Mouse (Mus musculus) spleen, embryonic (tissue): ENCODE results near the gene Wdr92.

Experiments used
- CTCF ChIA-PET: fragments of 350-600 bp; sonication (Branson Sonifier 250); formaldehyde crosslinking; loops from one replicate; lab custom pipeline; 2022; lab: Charles Lee

Gene Wdr92

DNA sequence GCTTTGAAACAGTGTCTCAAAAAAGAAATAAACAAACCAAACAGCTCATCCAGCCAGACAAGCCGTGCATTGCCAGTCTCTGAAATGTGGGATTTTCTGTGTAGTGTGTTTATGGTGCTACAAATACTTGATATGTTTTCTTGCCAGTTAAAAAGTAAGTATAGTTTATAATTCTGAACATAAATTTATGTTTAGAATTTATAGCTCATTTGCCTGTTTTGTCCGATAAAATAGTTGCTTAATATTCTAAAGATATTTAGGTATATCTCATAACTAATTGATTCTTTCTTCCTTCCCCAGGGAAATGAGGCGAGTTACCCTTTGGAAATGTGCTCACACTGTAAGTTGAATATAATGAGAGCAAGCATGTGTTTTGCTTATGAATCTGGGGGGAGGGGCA lies at the start of gene Wdr92:
Wdr92 (plus strand) TSS at position 301 of the 400 bp plus-strand sequence.
- CTCF ChIA-PET = no interaction called here

DNA sequence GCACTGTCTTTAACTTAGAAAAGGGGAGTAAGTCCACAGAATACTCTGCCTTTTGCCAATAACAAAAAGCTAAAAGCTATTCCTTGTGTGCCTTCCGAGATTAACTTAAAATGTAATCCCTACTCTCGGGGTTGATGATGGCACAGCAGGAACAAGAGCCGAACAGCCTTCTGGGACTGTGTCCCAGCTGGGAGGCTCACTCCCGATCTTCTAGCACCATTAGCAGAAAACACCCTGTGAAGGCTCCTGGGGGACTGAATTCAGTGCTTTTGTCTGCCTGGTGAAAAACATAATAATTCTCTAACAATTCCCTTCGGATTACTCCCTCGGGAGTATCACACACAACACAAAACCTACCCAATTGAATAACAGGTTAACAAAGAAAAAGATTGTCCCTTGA lies 46.3 kb upstream of the Wdr92 start:
- CTCF ChIA-PET = no interaction called here

DNA sequence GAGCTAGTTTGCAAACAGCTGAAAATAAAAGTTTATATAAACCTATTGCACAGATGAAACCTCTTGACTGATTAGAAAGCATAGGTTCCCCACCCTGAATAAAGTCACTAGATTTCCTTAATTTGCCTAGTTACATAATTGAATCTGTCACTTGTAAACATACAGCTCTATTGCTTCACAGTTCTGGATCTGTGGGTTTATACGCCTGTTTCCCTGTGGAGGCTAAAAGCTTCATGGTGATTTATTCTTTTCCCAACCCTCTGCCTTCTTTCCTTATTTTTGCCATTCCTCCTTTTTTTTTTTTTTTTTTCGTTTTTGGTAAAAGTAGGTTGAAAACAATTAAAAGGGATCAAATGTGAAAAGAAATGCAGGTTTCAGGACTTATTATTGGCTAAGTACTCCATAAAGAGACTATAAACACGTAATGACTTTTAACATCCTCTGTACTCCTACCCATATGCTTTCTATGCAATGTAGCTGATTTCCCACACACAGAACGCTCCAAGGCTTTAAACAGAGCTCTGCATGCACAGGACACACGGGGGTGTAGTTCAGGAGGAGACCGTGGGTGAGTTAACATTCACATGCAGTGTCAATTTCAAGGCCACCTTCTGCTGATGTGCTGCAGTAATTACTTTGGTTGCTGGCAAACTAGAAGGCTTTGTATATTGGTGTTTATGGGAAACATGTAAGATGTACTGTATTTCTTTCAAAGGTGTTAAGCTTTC lies 43.4 kb upstream of the Wdr92 start:
- CTCF ChIA-PET = no interaction called here

DNA sequence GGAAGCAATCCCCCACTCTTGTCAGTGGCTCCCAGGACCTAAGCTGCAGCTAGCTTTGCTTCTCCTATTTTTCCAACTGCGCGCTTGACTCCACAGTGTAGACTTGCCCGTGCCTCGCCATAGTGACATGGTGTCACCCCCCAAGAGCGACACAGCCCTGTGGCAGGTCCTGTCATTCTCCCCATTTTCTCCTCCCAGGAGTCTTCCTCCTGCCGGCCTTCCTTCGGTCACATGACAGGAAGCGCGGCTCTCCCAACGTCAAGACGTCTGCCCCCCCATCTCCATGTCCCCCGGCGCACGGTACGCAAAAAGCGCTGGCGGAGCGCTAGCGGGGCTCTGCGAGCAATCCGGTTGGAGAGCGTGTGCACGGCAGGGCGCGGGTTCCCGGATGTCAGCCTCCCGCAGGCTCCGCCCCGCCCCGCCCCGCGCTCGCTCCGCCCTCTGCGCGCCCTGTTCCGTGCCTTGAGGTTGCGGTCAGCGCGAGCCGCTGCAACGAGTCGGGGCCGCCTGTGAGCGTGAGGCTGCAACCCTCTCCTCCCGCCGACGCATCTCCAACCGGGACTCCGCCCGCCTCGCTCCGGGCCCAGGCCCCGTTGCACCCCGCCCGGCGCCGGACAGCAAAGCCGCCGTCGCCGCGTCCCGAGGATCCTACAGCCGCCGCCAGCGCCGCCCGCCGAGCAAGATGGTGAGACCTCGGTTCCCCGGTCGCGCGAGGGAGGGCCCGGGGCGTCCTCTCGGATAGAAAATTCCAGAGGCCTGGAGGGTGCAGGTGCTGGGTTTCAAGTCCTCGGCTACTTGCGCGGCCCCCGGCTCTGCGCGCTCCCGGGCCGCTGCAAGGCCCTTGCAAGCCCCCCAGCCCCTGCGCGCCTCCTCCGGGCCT lies 22.8 kb upstream of the Wdr92 start, which contains the start of gene Ppp3r1:
Ppp3r1 (plus strand) TSS at position 406 of the 880 bp plus-strand sequence.
- CTCF ChIA-PET = no interaction called here

DNA sequence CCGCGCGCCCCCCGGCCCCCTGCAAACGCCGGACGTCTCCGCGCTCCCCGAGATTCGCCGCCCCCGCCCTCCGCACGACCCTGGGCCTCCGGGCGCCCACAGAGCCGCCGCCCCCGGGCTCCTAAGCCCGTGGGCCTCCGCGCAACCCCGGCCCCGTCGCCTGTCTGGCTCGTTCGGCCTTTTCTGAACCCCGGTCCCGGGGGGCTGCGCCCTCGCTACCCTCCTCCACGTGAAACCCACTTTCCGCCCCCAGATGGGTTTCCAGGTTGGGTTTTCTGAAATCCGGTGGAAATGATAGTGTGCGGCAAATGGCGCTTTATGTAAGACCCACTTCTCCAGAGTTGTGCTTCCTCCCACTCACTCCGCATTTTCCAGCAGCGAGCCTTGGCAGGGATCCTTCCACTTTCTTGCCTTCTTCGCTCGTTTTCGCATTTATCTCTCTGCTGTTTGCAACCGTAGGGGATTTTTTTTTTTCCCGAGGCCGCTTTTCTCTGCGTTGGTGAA lies 22.1 kb upstream of the Wdr92 start:
- CTCF ChIA-PET = interaction anchor here (0.7 kb wide), 1 partner anchor 238 kb away, joined by 3 read pairs; no protein-coding TSS in a partner anchor

DNA sequence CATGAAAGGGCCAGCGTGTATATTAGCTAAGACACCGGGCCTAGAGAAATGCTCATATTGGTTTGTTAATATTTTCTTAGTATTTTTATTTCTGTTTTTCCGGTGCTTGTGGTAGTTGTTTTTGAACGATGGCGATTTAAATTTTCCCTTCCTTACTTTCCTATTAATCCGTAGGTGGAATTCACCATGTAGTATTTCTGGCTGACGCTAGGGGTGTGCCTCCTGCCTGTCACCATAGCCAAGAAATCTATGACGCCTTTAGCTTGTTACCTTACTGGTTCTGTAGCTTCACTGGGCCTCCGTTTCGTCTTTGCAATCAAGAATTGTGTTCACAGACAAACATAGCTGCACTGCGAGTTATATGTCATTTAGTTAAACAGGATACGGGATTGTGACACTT lies 21.7 kb upstream of the Wdr92 start:
- CTCF ChIA-PET = interaction anchor here (0.7 kb wide), 1 partner anchor 239 kb away, joined by 3 read pairs; no protein-coding TSS in a partner anchor

DNA sequence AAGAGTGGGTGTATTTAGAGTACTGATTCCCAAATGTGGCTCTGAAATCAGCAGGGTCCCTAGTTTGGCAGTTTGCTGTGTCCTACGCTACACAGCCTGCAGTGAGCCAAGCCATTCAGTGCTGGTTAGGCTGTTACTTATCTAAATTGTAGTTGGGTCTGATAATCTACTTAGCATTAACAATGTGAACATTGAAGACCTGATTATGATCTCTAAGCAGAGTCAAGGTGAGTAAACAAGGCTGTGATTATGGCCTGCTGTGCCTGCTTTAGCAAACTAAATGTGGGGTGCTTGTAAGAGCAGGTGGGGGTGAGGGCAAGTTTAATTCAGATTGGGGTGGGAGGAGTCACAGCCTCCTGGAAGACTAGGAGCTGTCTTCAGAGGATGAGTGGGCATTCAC lies 18.0 kb upstream of the Wdr92 start:
- CTCF ChIA-PET = no interaction called here

DNA sequence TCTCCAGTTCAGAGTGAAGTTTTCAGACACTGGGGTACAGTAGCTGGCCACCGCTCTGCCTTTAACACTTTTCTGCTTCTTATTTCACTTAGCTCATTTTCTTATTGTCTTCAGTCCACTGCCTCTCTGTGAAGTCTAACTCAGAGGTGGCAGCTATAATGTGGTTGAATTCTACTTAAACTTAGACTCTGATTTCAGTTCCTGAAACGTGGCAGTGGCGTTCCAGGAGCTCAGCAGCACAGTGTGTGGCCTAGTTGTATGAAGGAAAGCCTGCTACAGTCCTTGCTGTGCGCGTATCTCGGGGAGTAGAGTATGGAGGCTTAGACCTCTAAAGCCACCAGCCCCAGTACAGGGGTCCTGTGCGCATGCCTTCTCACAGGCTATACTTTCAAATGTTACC lies 15.3 kb upstream of the Wdr92 start:
- CTCF ChIA-PET = no interaction called here

DNA sequence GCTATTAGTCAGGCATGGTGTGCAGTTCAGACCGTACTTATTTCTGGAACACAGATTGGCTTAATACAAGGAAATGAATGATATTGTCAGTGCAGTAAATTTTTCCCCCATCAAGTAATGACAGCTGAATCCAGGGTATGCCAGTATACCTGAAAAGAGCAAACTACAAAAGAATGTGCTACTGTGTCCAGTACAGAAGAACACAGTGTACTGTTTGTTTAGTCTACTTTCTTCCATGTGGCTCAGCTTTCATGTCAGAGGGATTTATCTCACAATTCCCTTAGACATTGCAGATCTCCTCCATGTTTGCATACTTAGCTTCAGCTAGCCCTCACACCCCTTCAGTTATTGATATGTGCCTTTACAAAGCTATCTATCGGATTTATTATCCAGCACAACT lies 12.6 kb upstream of the Wdr92 start:
- CTCF ChIA-PET = no interaction called here

DNA sequence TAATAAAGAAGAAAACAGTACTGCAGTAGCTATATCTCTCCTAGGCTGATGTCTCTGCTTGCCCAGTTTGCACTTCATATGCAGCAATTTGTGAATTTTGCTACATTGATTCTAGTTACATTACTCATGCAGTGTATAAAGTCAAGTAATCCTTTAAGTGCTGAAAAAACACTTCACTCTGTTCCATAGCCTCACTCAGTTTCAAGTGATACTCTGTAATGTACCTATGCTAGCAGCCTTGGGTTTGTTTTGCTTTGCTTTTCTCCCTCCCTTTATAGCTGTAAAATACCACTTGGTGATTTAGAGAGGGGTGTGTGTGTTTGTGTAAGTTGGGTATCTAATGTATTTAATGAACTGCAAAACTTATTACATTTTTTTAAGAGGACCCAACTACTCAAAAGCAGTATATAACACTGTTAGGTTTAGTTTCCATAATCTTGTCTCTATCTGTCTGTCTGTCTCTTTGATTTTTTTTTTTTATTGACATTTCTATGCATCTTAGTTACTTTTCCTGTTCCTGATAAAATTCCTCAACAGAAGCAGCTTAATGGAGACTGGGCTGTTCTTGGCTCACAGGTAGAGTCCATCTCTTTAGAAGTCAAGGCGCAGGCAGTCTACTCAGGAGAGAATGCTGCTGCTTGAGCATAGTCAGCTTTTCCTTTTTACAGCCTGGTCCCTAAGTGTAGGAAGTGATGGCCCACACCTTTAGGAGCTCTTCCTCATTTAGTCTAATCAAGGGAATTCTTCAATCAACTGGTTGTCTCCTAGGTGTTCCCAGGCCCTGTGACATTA lies 10.8 kb upstream of the Wdr92 start:
- CTCF ChIA-PET = no interaction called here

DNA sequence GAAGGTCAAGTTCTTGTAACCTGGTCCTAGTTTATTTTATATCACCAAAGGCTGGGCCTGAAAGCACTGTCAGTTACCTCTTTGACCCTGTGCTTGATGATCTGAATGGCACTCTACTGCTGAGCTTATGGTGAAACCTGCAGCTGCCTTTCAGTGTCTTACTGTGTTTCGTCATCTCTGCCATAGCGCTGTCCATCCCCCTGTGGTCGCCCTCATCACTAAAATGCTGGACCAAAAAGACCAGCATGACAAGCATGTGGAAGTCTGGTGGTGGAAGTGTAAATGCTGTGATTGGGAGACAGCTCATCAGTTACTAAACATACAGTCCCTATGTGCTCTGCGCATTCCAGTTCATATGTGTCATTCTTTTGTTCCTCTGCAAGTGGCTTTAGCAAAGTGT lies 9.6 kb upstream of the Wdr92 start:
- CTCF ChIA-PET = no interaction called here

DNA sequence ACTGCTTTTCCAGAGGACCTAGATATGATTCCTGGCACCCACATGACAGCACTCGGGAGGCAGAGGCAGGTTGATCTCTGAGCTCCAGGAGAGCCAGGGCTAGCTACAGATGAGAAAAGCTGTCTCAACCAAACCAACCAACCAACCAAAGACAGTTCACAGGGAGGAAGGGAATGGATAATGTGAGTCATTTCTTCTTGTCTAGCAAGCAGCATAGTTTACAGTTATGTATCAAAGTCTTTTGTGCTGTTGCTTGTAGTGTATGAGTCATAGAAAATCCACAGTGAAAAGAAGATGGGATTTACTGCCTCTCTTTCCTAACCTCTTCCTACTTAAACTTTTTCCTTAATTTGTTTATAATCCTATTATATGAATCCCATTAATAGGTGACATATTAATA lies 5.3 kb upstream of the Wdr92 start:
- CTCF ChIA-PET = no interaction called here

DNA sequence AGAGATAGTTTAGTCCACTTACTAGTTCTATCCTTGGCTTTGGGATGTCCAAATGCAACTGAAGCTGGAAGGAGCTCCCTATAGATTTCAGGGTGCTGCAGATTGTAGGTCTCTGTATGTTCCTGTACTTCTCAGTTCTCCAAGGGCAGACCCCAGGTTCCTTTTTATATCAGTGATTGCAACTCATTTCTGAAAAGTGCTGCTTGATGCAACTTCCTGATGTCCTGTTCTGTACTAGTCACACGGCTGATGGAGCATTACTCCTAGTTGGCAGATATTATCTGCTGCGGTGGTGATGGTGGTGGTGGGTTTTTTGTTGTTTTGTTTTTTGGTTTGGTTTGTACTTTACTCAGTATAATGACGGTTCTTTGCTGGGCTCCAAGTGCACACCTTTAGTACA lies 1.2 kb upstream of the Wdr92 start:
- CTCF ChIA-PET = no interaction called here

DNA sequence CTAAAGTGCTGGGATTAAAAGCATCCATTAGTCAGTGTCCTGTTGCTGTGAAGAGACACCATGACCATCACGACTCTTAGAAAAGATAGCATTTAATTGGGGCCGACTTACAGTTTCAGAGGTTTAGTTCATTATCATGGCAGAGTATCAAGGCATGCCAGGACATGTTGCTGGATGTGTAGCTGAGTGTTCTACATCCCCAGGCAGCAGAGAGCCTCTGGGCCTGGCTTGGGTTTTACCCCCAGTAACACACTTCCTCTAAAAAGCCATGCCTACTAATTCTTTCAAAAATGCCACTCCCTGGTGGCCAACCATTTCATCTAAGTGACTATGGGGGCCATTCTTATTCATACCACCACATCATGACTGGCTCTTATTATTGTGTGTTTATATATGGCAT lies 1.3 kb downstream of the Wdr92 start:
- CTCF ChIA-PET = no interaction called here

DNA sequence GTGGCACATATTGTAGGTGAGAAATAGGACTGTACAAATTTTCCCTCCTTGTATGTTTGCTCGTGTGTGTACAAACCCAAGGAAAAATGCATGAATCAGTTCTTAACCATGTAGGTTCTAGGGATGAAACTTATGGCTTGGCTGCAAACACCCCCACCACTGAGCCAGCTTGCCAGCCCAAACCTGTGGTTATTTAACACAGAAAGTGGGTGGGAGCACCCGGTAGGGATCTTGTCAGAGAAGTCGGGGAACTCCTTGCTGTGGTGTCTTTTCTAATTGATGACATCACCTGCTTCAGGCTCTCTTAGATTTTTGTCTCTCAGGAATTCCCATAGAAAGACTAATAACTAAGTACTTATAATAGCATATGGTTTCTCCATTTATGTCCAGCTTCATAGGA lies 5.7 kb downstream of the Wdr92 start:
- CTCF ChIA-PET = interaction anchor here (0.6 kb wide), 1 partner anchor 126 kb away, joined by 4 read pairs; no protein-coding TSS in a partner anchor

DNA sequence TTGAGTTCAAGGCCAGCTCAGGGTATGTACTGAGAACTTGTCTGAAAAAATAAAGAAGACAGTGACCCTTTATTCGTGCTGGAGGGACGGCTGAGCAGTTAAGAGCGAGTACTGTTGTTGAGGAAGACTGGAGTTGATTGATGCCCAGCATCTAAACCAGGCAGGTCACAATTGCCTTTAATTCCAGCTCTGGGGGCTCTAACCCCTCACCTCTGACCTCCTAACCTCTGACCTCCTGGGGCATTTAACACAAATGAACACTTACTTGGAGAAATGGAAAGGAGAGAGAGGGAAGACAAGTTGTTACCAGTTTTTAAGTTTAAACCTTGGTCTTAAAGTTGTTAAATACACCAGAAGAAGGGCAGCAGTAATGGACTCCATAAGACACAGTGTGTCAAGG lies 6.9 kb downstream of the Wdr92 start:
- CTCF ChIA-PET = no interaction called here

DNA sequence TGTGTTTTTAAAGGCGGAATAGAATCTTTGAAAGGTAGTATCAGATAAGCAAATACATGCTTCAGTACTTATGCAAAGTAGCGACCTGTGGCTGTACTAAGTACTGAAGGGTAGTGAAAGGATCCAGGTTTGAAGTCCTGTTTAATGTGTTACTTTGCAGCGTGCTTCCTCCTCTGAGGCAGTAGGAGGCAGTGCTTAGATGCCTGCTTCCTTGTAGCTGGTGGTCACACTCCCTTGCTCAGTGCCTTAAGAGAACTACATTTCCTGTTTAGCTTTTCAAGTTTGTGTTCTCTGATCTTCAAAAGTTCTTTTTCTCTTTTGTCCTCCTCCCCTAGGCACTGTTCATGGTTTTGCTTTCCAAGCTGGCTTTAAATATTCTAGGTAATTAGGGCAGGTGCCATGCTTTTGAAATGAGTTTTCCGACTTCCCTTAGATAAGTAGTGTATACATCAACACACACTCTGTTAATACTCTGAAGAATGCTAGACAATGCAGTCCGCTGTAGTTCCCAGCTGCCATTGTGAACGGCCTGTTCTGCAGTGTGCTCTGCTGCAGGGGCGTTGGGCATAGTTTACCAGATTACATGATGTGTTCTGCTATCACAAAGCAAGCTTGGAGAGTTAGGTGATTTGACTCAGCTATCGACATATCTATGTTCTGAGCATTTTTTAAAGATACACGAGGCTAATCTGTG lies 10.4 kb downstream of the Wdr92 start:
- CTCF ChIA-PET = interaction anchor here (0.9 kb wide), 1 partner anchor 11 kb away, joined by 3 read pairs; no protein-coding TSS in a partner anchor

DNA sequence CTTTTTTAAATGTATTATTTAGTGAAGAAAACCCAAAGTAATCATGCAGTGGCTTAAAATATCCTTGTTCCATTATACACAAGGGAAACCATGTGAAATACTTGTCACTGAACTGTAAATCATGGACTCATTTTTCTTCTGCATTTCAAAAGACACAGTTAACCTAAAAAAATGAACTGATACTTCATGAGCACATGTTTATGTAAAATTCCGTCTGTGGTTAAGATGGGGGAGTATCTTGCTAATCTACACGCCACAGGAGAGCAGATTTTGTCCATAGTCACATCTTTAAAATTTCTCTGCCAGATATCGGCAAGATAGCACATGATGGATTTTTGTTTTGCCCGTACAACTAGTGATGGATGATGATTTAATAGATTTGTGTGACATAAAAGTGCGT lies 17.3 kb downstream of the Wdr92 start:
- CTCF ChIA-PET = no interaction called here

DNA sequence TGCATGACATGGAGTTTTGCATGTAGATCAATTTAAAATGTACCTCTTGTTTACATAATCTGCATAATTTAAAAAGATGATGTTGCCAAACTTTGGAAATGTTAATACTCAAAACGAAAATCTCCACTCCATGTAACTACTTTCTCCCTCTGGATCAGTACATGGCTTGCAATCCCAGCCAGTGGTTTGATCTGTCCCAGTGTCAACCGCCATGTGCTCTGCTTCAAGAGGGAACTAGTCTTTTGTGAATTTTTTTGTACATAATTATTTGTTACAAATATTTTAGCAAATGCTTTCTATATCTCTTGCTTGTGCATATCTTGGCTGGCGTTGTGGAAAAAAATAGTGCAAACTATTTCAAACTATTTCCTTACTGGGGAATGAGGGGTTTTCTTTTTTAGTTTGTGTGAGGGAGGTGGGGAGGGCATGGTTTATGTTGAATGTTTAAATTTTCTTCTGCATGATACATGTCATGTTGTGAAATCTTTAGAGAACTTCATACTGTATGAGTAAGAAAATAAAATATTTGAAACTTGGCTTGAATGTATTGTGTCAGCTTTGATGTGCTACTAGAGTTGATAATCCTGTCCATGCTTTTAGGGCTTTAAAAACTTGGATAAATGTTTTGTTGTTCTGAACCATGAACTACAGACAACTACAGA lies 18.1 kb downstream of the Wdr92 start:
- CTCF ChIA-PET = no interaction called here

DNA sequence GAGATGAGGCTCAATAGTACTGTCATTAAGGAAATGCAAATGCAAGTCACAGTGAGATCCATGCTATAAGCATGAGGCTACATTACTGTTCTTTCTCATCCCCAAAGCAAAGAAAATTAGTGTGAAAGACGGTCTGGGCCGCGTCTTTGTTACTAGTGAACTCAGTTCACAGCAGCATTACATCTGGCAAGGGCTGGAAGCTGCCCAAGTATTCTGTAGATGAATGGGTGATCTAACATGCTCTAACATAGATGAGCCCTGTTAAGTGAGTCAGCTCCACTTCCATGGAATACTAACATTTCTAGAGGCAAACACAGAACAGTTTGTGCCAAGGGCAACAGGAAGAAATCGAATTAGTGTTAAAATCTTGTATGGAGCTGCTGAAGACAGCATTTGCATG lies 19.0 kb downstream of the Wdr92 start:
- CTCF ChIA-PET = no interaction called here
